Mouse (Mus musculus): ENCODE data around the gene Klhl2. TPM values are rescaled to one million over a fixed set of nuclear protein-coding genes. Genes with fewer than 3 reads are reported as not detected.

The Klhl2 gene
- total RNA-seq (2021), result 88.0 and 88.5 TPM in 2 replicates
- long read RNA-seq, transcript Klhl2-201 (15 exons, 3,412 nt), result major isoform, 101 of 137 reads
- long read RNA-seq, partial matches to known transcripts, result 27 of 137 reads
- long read RNA-seq, other reads (novel, unspliced or antisense), result 9 of 137 reads

DNA sequence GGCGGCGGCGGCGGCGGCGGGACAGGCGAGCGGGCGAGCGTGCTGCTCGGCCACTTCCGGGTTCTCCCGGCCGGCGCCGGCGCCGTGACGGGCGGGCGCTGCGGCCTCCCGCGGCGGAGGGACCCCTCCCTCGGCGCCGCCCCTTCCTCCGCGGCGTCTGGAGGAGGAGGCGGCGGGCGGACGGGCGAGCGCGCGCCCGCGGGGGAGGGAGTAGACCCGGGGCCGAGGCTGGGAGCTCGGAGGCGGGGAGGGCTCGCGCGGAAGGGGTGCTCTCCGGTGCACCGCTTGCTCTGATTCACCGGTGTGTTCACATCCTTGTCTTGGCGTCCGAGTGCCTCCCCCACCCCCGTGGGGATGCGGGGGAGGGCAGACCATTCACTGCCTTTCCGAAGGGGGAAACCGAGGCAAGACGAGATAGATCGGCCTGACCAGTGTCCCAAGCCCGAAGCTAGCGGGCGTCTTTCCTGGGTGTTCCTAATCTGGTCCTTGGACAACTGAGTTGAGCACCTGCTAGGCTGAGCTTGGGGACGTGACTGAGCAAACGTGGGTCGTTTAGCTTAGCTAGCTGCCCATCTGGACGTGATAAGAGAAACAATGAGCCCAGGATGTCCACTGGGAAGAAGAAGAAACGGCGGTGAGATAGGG lies at the start of gene Klhl2:
Gene Klhl2 (minus strand): TSS at position 121 of the 645 bp plus-strand sequence.
- DNase-seq, result peak; percentile 85

GRCm38 (mm10) chr8:64898710-64899109 lies 48.9 kb upstream of the Klhl2 start:
- DNase-seq, result no peak

DNA sequence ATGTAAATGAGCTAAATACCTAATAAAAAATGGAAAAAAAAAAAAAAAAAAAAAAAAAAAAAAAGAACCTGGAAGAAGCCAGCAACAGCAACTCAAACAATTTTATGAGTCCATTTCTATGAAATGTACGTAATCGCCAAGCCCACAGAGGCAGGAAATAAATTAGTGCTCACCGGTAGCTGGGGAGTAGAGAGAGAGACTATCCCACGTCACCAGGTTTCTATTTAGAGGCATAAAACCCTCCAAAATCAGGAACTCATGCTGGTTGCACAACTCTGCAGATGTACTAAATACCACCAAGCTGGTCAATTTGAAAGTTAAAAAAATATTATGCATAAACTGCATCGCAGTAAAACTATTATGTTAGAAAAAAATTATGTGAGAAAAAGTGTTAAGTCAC lies 46.9 kb upstream of the Klhl2 start:
- DNase-seq, result no peak

- DNase-seq, result no peak
These were observed 30.9 kb upstream of the Klhl2 start for GRCm38 (mm10) chr8:64880619-64881200.

- peak; percentile 34 for DNase-seq
These were observed 28.0 kb upstream of the Klhl2 start for GRCm38 (mm10) chr8:64877630-64878312.

- DNase-seq, result no peak
These were observed 21.8 kb upstream of the Klhl2 start for GRCm38 (mm10) chr8:64871469-64872165.

DNA sequence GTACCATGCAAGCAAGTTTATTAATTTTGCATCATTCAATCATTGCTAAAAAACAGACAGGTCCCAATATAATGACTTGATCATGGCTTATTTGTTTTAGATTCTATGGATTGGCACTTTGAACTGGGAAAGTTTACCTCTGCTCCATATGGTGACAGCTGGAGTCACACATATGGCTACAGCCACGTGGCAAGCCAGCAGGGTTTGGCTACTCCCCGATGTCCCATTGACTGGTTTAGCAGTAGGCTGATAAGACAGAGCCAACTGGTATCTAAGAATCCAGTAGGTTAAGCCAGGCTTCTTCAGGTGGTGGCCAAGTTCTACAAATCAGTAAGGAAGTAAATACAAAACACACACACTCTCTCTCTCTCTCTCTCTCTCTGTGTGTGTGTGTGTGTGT lies 20.4 kb upstream of the Klhl2 start:
- DNase-seq, result no peak

GRCm38 (mm10) chr8:64849091-64849896 lies 523 bp downstream of the Klhl2 start:
- peak; percentile 26 for DNase-seq

GRCm38 (mm10) chr8:64848245-64848785 lies 1.5 kb downstream of the Klhl2 start:
- DNase-seq, result no peak

- DNase-seq, result no peak
These were observed 2.2 kb downstream of the Klhl2 start for GRCm38 (mm10) chr8:64847650-64848049.

- no peak for DNase-seq
These were observed 2.6 kb downstream of the Klhl2 start for GRCm38 (mm10) chr8:64847241-64847640.

GRCm38 (mm10) chr8:64845314-64845713 lies 4.5 kb downstream of the Klhl2 start:
- no peak for DNase-seq

DNA sequence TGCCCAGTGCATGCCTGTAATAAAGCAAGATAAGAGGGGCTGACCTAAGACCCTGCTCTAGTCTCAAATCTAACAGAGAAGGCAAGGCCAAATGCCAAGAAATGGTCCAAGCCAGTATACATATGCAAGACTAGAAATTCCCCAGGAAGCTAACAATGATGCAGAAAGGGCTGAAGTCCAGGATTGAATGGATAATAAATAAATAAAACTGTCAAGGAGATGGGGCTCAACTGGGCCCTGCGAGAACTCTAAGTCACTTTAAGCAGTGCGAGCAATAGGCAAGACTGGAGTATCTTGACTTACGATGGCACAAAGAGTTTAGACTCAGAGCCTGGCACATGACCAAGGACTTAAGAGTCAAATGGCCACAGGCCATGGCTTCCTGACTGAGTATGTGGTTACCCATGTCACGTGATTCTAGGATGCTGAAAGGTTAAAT lies 5.8 kb downstream of the Klhl2 start:
- no peak for DNase-seq

- no peak for DNase-seq
These were observed 6.6 kb downstream of the Klhl2 start for GRCm38 (mm10) chr8:64843168-64843567.

DNA sequence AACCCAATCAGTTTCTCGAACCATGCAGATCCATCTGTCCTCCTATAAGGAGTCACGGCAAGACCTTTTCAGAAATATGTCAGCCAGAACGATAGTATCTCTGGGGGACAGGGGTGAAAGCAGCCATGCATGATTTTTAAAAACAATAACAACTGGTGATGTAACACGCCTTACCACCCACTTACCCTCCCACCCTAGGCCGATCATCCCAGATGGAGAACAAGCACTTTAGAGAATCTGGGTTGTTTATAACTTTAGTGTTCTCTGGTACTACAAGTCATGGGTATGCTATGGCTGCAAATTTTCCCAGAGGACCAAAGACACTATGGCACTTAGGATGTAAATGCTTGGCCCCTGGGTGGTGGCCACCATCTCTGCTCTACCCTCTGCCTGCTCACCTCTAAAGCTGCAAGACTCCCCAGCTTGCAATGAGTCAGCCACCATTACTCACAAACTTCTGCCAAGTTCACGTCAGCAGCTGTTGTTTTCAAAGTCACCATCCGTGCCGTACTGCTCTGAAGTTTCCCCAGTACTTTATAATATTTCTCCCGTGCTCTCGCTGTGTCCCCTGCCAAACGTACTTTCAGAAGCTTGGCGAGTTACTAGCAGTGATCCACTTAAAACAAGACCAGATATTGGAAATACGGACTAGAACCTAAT lies 7.9 kb downstream of the Klhl2 start:
- peak; percentile 62 for DNase-seq

DNA sequence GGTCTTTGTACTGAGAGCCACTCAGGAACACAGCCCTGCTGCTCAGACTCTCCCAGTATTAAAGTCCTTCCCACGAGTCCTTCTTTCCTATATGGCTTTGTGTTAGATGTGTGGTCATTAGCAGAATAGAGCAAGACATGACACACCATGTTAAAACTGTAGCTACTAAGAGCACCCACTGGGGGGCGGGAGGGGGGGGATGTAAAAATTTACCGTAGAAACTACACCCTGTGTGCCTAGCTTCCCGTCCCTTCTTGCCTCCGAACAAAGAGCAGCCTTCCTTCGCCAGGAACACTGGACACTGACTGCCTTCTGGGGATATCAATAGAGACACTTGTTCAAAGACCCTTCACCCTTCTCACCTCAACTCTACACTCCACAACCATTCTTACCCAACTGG lies 10.2 kb downstream of the Klhl2 start:
- no peak for DNase-seq

DNA sequence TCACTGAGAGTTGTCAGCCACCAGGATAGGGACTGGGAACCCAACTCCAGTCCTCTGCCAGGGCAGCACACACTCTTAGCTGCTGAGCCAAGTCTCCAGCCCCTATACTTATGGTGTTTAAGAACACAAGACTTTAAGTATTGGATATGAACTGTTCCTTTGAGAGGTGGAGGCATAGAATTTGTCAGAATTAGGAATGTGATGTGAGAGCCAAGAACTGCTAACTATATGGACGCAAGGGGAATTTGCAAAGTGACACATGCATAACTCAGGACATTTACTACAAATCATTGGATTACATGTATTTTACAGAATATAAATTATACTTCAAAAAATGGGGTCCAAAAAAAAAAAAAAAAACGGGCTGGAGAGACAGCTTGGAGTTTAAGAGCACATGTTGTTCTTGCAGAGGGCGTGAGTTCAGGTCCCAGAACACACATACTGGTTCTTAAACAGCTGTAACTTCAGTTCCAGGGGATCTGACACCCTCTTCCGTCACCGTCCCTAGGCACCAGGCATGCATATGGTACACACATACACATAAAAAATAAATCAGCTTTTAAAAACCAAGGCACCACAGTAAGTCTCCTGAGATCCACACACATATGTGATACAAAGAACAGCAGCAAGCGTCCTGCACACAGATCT lies 14.2 kb downstream of the Klhl2 start:
- DNase-seq, result no peak

DNA sequence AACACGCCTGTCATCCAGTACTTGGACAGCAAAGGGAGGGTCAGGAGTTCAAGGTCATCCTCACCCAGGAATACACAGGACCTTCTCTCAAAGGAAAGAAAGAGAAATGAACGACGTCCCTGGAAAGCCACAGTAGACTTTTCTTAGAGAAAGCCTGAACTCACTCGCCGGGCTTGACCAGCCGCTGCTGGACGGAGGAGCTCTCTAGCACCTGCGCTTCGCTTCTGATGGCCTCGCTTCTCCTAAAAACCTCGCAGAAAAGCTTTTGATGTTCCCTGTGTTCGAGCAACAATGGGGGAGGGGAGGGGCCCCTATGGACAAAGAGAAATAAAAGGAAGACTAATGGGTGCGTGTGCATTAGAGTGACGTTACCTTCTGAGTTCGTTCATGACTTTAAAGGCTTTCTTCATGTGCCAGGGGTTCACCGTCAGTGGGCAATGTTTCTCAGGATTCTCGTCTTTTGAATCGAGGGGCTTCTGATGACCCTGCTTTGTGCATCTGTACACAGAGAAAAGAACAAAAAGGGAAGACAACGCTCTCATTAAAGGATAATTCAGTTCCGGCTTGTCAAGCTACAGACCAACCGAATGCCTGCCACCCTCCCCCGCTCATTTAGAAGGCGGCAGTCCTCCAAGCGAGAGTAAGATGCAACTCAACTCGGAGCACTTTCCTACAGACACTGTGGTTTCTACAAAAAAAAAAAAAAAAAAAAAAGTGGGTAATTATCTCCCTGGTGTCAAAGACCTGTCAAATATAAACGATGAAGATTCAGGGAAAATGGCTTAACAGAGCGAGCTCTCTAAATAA lies 15.5 kb downstream of the Klhl2 start:
- DNase-seq, result no peak

DNA sequence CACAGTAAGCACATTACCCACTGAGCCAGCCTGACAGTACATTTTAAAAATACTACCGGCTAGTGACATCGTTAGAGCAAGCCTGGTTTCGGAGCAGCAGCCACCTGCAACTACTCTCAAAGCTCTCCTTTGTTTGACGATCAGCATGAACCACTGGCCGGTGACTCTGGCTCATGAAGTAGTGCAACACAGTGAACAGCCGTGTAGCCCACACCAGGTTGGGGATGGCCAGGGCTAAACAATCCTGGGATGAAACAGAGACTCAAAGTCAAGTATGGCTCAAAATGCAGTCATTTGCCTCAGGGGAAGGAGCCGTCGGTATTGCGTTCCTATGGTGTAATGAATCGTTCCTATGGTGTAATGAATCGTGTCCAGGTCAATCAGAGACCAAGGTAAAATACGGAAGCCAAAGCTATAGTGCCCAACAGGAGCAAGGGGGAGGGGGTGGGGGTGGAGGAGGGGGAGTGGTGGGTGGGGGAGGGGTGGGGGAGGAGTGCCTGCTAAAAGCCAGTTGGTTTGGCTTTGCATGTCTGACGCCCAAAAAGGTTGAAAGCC lies 17.2 kb downstream of the Klhl2 start:
- DNase-seq, result no peak
